Mouse (Mus musculus): ENCODE measurements around the gene Fkbp15. TPM values are rescaled to one million over a fixed set of nuclear protein-coding genes. Genes with fewer than 3 reads are reported as not detected.

The Fkbp15 gene
- polyA plus RNA-seq, 1 experiment from 2014 or later: 22.9 TPM

- no peaks in the 10 kb centered on the region for H3K27me3 ChIP-seq (replicated peaks; ENCODE audit: control insufficient read depth, insufficient read depth, low read length)
- H3K4me3 ChIP-seq (ENCODE audit: low read length): no peak overlapping the region
- H3K4me1 ChIP-seq (ENCODE audit: control insufficient read depth, insufficient read depth, low read depth, low read length): no peaks in the 10 kb centered on the region
- ATAC-seq: no peak
- no peak overlapping the region for H3K27ac ChIP-seq (ENCODE audit: low read depth, low read length)
- no peak overlapping the region for H3K9ac ChIP-seq (ENCODE audit: low read depth, low read length)
- 94% methylated on average over 2 of the region's 2 CpGs for WGBS
- no peaks in the 10 kb centered on the region; the same call in 1 of the 2 replicates for H3K9me3 ChIP-seq (ENCODE audit: control insufficient read depth, low read length)
- peaks cover 22% of the 10 kb centered on the region for H3K36me3 ChIP-seq (ENCODE audit: control insufficient read depth, insufficient read depth, low read length)
- no peak overlapping the region for H3K4me2 ChIP-seq (ENCODE audit: low read length)
Observed at GRCm38 (mm10) chr4:62312821-62313220, 47.5 kb downstream of the Fkbp15 start.

GRCm38 (mm10) chr4:62308406-62308805 lies 51.9 kb downstream of the Fkbp15 start:
- H3K27me3 ChIP-seq (replicated peaks; ENCODE audit: control insufficient read depth, insufficient read depth, low read length): no peaks in the 10 kb centered on the region
- H3K36me3 ChIP-seq (ENCODE audit: control insufficient read depth, insufficient read depth, low read length): peaks cover 30% of the 10 kb centered on the region
- H3K27ac ChIP-seq (ENCODE audit: low read depth, low read length): no peak overlapping the region
- H3K4me1 ChIP-seq (ENCODE audit: control insufficient read depth, insufficient read depth, low read depth, low read length): no peaks in the 10 kb centered on the region
- no peak overlapping the region for H3K4me3 ChIP-seq (ENCODE audit: low read length)
- no peak overlapping the region for H3K9ac ChIP-seq (ENCODE audit: low read depth, low read length)
- H3K9me3 ChIP-seq (ENCODE audit: control insufficient read depth, low read length): no peaks in the 10 kb centered on the region; the same call in 1 of the 2 replicates
- no peak overlapping the region for H3K4me2 ChIP-seq (ENCODE audit: low read length)
- no peak for ATAC-seq

GRCm38 (mm10) chr4:62306840-62307239 lies 53.5 kb downstream of the Fkbp15 start:
- ATAC-seq: peak; percentile 60

GRCm38 (mm10) chr4:62306301-62306700 lies 54.0 kb downstream of the Fkbp15 start:
- Histone ChIP-seq H3K27ac (ENCODE audit: low read depth, low read length) (no peak overlapping the region), H3K9ac (ENCODE audit: low read depth, low read length) (no peak overlapping the region), H3K4me3 (ENCODE audit: low read length) (no peak overlapping the region), H3K4me2 (ENCODE audit: low read length) (no peak overlapping the region), H3K9me3 (ENCODE audit: control insufficient read depth, low read length) (no peaks in the 10 kb centered on the region; the same call in 1 of the 2 replicates), H3K27me3 (replicated peaks; ENCODE audit: control insufficient read depth, insufficient read depth, low read length) (no peaks in the 10 kb centered on the region), H3K4me1 (ENCODE audit: control insufficient read depth, insufficient read depth, low read depth, low read length) (no peaks in the 10 kb centered on the region), H3K36me3 (ENCODE audit: control insufficient read depth, insufficient read depth, low read length) (peaks cover 41% of the 10 kb centered on the region)
- WGBS: 88% methylated on average over 1 of the region's 1 CpGs
- no peak for ATAC-seq

More at GRCm38 (mm10) chr4:62306840-62307239, 53.5 kb downstream of the Fkbp15 start:
- Histone ChIP-seq H3K4me1 (ENCODE audit: control insufficient read depth, insufficient read depth, low read depth, low read length) (no peaks in the 10 kb centered on the region), H3K4me3 (ENCODE audit: low read length) (no peak overlapping the region), H3K4me2 (ENCODE audit: low read length) (no peak overlapping the region), H3K9ac (ENCODE audit: low read depth, low read length) (no peak overlapping the region), H3K27ac (ENCODE audit: low read depth, low read length) (no peak overlapping the region), H3K36me3 (ENCODE audit: control insufficient read depth, insufficient read depth, low read length) (peaks cover 40% of the 10 kb centered on the region), H3K9me3 (ENCODE audit: control insufficient read depth, low read length) (no peaks in the 10 kb centered on the region; the same call in 1 of the 2 replicates), H3K27me3 (replicated peaks; ENCODE audit: control insufficient read depth, insufficient read depth, low read length) (no peaks in the 10 kb centered on the region)
- 66% methylated on average over 4 of the region's 4 CpGs for WGBS

GRCm38 (mm10) chr4:62303288-62303687 lies 57.1 kb downstream of the Fkbp15 start:
- no peak overlapping the region for H3K9ac ChIP-seq (ENCODE audit: low read depth, low read length)
- peaks cover 37% of the 10 kb centered on the region for H3K36me3 ChIP-seq (ENCODE audit: control insufficient read depth, insufficient read depth, low read length)
- no peaks in the 10 kb centered on the region for H3K27me3 ChIP-seq (replicated peaks; ENCODE audit: control insufficient read depth, insufficient read depth, low read length)
- H3K4me1 ChIP-seq (ENCODE audit: control insufficient read depth, insufficient read depth, low read depth, low read length): no peaks in the 10 kb centered on the region
- no peak for ATAC-seq
- H3K9me3 ChIP-seq (ENCODE audit: control insufficient read depth, low read length): no peaks in the 10 kb centered on the region
- 76% methylated on average over 1 of the region's 1 CpGs for WGBS
- H3K4me2 ChIP-seq (ENCODE audit: low read length): no peak overlapping the region
- no peak overlapping the region for H3K4me3 ChIP-seq (ENCODE audit: low read length)
- H3K27ac ChIP-seq (ENCODE audit: low read depth, low read length): no peak overlapping the region

GRCm38 (mm10) chr4:62302795-62303194 lies 57.6 kb downstream of the Fkbp15 start:
- no peak overlapping the region for H3K4me3 ChIP-seq (ENCODE audit: low read length)
- ATAC-seq: no peak
- H3K4me2 ChIP-seq (ENCODE audit: low read length): no peak overlapping the region
- no peak overlapping the region for H3K9ac ChIP-seq (ENCODE audit: low read depth, low read length)
- H3K4me1 ChIP-seq (ENCODE audit: control insufficient read depth, insufficient read depth, low read depth, low read length): no peaks in the 10 kb centered on the region
- H3K27me3 ChIP-seq (replicated peaks; ENCODE audit: control insufficient read depth, insufficient read depth, low read length): no peaks in the 10 kb centered on the region
- H3K36me3 ChIP-seq (ENCODE audit: control insufficient read depth, insufficient read depth, low read length): peaks cover 38% of the 10 kb centered on the region
- no peak overlapping the region for H3K27ac ChIP-seq (ENCODE audit: low read depth, low read length)
- no peaks in the 10 kb centered on the region for H3K9me3 ChIP-seq (ENCODE audit: control insufficient read depth, low read length)
- WGBS: 78% methylated on average over 2 of the region's 2 CpGs

- Histone ChIP-seq H3K27me3 (replicated peaks; ENCODE audit: control insufficient read depth, insufficient read depth, low read length) (no peaks in the 10 kb centered on the region), H3K27ac (ENCODE audit: low read depth, low read length) (no peak overlapping the region), H3K9ac (ENCODE audit: low read depth, low read length) (no peak overlapping the region), H3K4me3 (ENCODE audit: low read length) (no peak overlapping the region), H3K36me3 (ENCODE audit: control insufficient read depth, insufficient read depth, low read length) (peaks cover 39% of the 10 kb centered on the region), H3K4me1 (ENCODE audit: control insufficient read depth, insufficient read depth, low read depth, low read length) (no peaks in the 10 kb centered on the region), H3K9me3 (ENCODE audit: control insufficient read depth, low read length) (no peaks in the 10 kb centered on the region), H3K4me2 (ENCODE audit: low read length) (no peak overlapping the region)
- WGBS: 97% methylated on average over 2 of the region's 2 CpGs
- no peak for ATAC-seq
Observed at GRCm38 (mm10) chr4:62300001-62300400, 60.3 kb downstream of the Fkbp15 start.

- 93% methylated on average over 3 of the region's 3 CpGs for WGBS
- H3K4me2 ChIP-seq (ENCODE audit: low read length): no peak overlapping the region
- no peak overlapping the region for H3K4me3 ChIP-seq (ENCODE audit: low read length)
- H3K9me3 ChIP-seq (ENCODE audit: control insufficient read depth, low read length): no peaks in the 10 kb centered on the region
- H3K9ac ChIP-seq (ENCODE audit: low read depth, low read length): no peak overlapping the region
- H3K27me3 ChIP-seq (replicated peaks; ENCODE audit: control insufficient read depth, insufficient read depth, low read length): no peaks in the 10 kb centered on the region
- H3K4me1 ChIP-seq (ENCODE audit: control insufficient read depth, insufficient read depth, low read depth, low read length): no peaks in the 10 kb centered on the region
- H3K27ac ChIP-seq (ENCODE audit: low read depth, low read length): no peak overlapping the region
- peaks cover 24% of the 10 kb centered on the region for H3K36me3 ChIP-seq (ENCODE audit: control insufficient read depth, insufficient read depth, low read length)
- no peak for ATAC-seq
Observed at GRCm38 (mm10) chr4:62297280-62298130, 62.8 kb downstream of the Fkbp15 start.

GRCm38 (mm10) chr4:62294741-62295140 lies 65.6 kb downstream of the Fkbp15 start:
- ATAC-seq: no peak
- WGBS: 100% methylated on average over 1 of the region's 1 CpGs

More at GRCm38 (mm10) chr4:62294741-62295140, 65.6 kb downstream of the Fkbp15 start:
- H3K4me2 ChIP-seq (ENCODE audit: low read length): no peak overlapping the region
- peaks cover 16% of the 10 kb centered on the region for H3K36me3 ChIP-seq (ENCODE audit: control insufficient read depth, insufficient read depth, low read length)
- no peaks in the 10 kb centered on the region for H3K27me3 ChIP-seq (replicated peaks; ENCODE audit: control insufficient read depth, insufficient read depth, low read length)
- H3K4me3 ChIP-seq (ENCODE audit: low read length): no peak overlapping the region
- H3K9me3 ChIP-seq (ENCODE audit: control insufficient read depth, low read length): no peaks in the 10 kb centered on the region
- no peak overlapping the region for H3K27ac ChIP-seq (ENCODE audit: low read depth, low read length)
- H3K9ac ChIP-seq (ENCODE audit: low read depth, low read length): no peak overlapping the region
- no peaks in the 10 kb centered on the region for H3K4me1 ChIP-seq (ENCODE audit: control insufficient read depth, insufficient read depth, low read depth, low read length)

All from hindbrain, embryonic 16.5 days (tissue).